Mouse (Mus musculus) embryo, embryonic 10 days (tissue): Measurements from ENCODE around the gene Defb20.

ENCODE experiments used
- DNase-seq: peaks from one replicate; pipeline ENCODE4 v3.0.0-alpha.2; 2015; ENCODE audit warnings: low spot score

The Defb20 gene

GRCm38 (mm10) chr2:152498020-152498419, 21.2 kb downstream of the Defb20 start:
- DNase-seq: no peak

- DNase-seq: no peak
Measured at GRCm38 (mm10) chr2:152500204-152500862, 23.5 kb downstream of the Defb20 start.

- DNase-seq: no peak
Measured at GRCm38 (mm10) chr2:152500863-152501229, 24.0 kb downstream of the Defb20 start.

GRCm38 (mm10) chr2:152503950-152504349, 27.1 kb downstream of the Defb20 start:
- DNase-seq: no peak

GRCm38 (mm10) chr2:152511592-152511991, 34.7 kb downstream of the Defb20 start, which contains the start of gene Defb26:
Defb26 (minus strand) TSS chr2:152511692.
- DNase-seq: no peak

GRCm38 (mm10) chr2:152516084-152516483, 39.2 kb downstream of the Defb20 start:
- no peak for DNase-seq

GRCm38 (mm10) chr2:152517981-152518380, 41.1 kb downstream of the Defb20 start, which contains the start of gene Defb28:
Defb28 (plus strand) TSS chr2:152518255.
- DNase-seq: no peak
